Mouse (Mus musculus) bone marrow macrophage, adult 2 months (primary cell): ENCODE data around the gene Tut4. TPM values are rescaled to one million over a fixed set of nuclear protein-coding genes. Genes with fewer than 3 reads are reported as not detected.

Source experiments
- H3K27ac ChIP-seq: 2 replicates; pipeline ENCODE4 v1.5.1; 2012; ENCODE audit warnings: low read depth, low read length; ENCODE audit not compliant: insufficient read depth
- H3K4me1 ChIP-seq: 2 replicates; pipeline ENCODE4 v1.6.1; 2012; ENCODE audit warnings: low read length; ENCODE audit not compliant: control insufficient read depth, insufficient read depth
- H3K4me3 ChIP-seq: 2 replicates; pipeline ENCODE4 v1.5.1; 2012; ENCODE audit warnings: mild to moderate bottlenecking, low read length, moderate library complexity; ENCODE audit not compliant: insufficient read depth
- CTCF ChIP-seq: IDR thresholded peaks from 2 replicates; pipeline ENCODE4 v1.5.1; 2012; ENCODE audit warnings: low read depth, mild to moderate bottlenecking, low read length, moderate library complexity
- POLR2A ChIP-seq: IDR thresholded peaks from 2 replicates; pipeline ENCODE4 v1.6.1; 2012; ENCODE audit warnings: mild to moderate bottlenecking, low read depth, low read length, borderline replicate concordance
- polyA plus RNA-seq: library from polyadenylated mRNA; stranded (reverse); fragments of >200 nt; gene quantifications from 2 replicates; pipeline ENCODE4 v1.2.4, GENCODE M21; 2012; ENCODE audit not compliant: missing spikeins, insufficient read depth, insufficient read length

Tut4 gene
- polyA plus RNA-seq, 1 experiment = 37.6 TPM

DNA sequence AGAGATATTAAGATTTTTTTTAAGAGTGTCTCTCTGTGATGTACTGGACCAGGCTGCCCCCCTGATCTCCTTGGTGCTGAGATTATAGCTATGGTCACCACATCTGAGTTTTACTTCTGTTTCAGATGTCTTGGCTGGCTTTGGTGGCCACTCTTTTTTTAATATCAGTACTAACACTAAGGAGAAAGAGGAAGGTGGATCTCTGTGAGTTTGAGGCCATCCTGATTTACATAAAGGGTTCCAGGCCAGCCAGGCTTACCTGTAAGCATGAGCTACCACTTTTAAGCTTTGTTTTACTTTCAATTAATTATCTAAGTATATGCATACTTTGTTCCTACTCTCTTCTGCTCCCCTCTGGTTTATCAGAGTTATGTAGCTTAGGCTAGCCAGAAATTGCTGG is 23.6 kb downstream of the Tut4 start:
- TF ChIP-seq POLR2A (no peak), CTCF (no peak)

DNA sequence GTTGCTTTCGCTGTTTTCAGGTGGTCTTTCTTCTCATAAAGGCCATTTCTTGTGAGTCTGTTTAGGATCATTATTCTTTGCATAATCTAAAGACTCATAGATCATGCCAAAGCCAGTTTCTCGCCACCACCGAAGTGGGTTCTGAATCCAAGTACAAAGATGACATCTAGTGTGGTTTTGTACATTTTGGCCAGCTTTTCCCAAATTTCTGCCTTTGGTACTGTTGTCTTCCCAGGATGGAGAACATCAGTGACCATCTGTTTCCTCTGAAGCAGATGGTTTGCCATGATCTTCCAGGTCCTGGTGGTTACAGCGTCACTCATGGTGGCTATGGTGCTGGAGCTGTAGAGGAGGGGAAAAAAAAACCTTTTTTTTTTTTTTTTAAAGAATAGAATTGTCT is 25.0 kb downstream of the Tut4 start:
- TF ChIP-seq CTCF = no peak
- TF ChIP-seq POLR2A = no peak
- no peaks in the 10 kb centered on the region for H3K4me1 ChIP-seq
- no peak overlapping the region for H3K4me3 ChIP-seq
- H3K27ac ChIP-seq = no peak overlapping the region

More for the DNA sequence above, 23.6 kb downstream of the Tut4 start:
- no peak overlapping the region for H3K4me3 ChIP-seq
- H3K27ac ChIP-seq = no peak overlapping the region
- H3K4me1 ChIP-seq = no peaks in the 10 kb centered on the region

DNA sequence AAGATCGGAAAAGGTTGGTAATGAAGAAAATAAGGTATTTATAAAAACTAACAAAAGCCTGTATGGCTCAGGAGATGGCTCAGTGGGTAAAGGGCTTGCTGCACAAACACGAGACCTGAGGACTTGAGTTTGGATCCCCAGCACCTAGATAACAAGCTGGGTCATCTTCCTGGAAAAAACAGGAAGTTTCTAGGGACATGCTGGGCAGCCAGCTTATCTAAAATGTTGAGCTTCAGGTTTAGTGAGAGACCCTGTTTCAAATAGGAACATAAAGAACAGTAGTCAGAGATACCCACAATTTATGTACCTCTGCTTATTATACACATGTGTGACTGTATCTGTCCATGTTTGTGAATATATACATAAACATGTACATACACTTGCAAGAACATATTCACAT is 43.8 kb downstream of the Tut4 start:
- TF ChIP-seq POLR2A = no peak
- TF ChIP-seq CTCF = no peak
- Histone ChIP-seq H3K27ac (no peak overlapping the region), H3K4me3 (no peak overlapping the region), H3K4me1 (no peaks in the 10 kb centered on the region)

DNA sequence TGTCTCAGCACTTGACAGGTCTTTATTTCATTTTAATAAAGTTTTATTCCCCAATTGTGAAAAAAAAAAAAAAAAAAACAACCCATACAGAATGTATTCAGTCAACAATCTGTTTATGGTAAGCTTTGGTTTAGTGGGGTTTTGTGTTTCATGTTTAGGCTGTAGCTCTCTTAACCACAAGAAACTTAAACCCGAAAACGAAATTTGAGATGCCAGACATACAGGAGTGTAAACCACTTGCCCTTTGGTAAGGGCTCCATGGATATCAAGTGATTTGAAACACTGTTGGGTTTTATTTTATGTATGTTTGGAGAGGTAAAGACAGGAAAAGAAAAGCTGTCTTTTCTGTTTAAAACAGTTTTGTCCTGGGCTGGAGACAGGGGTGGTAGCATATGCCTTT is 80.5 kb downstream of the Tut4 start:
- TF ChIP-seq CTCF (no peak), POLR2A (no peak)
- Histone ChIP-seq H3K27ac (no peak overlapping the region), H3K4me1 (no peaks in the 10 kb centered on the region), H3K4me3 (no peak overlapping the region)

DNA sequence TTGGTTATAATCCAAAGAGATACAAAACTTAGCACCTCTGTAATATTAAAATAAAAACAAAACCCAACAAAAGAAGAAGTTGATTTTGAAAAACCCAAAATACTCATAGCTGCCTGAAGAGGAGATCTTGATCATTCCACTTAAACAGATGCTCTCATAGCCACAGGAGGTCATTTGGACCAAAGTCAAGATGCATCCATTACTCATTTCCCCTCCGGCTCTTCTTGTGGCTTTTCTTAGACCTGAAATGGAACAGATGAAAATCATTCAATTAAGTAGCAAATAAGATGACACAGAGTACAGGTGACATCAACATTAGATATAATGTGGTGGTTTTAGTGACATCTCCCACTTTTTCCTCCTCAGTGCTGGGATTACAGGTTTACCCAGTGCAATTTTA is 105.8 kb downstream of the Tut4 start:
- H3K27ac ChIP-seq = no peak overlapping the region
- no peak overlapping the region for H3K4me3 ChIP-seq
- TF ChIP-seq CTCF = no peak
- no peak for TF ChIP-seq POLR2A
- no peaks in the 10 kb centered on the region for H3K4me1 ChIP-seq

DNA sequence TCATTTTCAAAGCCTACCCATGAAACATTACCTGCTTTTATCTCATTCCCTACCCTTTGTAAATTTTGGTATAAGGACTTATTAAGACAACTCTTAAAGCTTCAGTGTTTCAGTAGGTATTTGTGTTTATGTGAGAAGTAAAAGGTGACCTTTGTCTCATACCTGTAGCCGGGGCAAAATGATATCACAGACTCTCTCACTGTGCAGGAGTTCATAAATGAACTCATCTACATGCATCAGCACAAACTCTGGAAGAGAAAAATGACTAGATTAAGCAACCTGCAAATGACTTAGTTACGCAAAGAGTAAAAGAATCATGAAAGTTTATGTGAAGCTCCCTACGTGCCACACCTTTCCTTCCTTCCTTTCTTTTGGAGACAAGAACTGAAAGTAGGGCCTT is 113.4 kb downstream of the Tut4 start:
- Histone ChIP-seq H3K4me3 (no peak overlapping the region), H3K4me1 (peaks cover 4% of the 10 kb centered on the region), H3K27ac (no peak overlapping the region)
- TF ChIP-seq POLR2A (no peak), CTCF (no peak)

DNA sequence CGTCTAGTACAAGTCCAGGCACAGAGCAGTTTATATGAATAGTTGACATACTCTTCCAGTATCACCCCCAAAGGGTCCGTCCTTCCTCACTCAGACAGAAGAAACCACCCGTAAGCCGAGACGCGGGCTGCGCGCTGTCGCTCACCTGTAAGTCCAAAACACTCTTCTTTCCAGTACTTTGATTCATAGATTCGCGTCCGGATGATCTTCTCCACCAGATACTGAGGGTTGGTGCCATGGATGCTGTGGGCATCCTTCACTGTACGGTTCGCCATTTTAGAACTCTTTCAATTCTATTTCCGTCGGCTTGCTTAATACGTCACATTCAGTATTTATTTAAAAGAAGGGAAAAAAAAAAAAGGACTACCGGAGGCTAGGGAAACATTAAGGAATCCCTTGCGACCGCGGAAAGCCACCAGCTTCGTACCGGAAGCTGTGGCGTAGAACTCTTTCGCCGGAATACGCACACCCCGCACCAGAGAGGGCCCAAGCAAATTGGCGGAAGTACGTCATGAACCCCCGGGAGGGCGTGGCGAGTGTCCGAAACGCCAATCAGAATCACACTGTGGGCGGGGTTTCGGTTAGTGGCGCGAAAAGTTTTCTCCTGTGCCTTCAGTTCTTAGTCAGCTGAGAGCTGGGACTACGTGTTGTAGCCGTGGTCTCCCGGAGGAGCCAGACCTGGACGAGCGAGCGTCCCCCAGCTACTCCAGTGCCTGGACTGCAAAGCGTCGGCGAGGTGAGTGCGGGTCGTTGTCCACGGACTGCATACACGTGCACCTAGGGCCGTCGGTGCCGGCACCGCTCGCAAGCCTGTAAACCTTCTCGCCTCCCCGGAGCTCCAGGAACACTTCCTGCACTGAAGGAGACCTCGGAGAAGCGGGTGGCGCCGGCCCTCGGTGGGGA is 119.9 kb downstream of the Tut4 start, which contains the start of the genes Prpf38a and Orc1:
TSS of gene Prpf38a (minus strand) at position 497 of the 903 bp plus-strand sequence.
TSS of gene Orc1 (plus strand) at position 584 of the 903 bp plus-strand sequence.
- Histone ChIP-seq H3K4me1 (peaks cover 8% of the 10 kb centered on the region), H3K4me3 (peak within 1 kb of the TSS; percentile 76), H3K27ac (peak within 1 kb of the TSS; percentile 42)
- TF ChIP-seq CTCF = no peak

DNA sequence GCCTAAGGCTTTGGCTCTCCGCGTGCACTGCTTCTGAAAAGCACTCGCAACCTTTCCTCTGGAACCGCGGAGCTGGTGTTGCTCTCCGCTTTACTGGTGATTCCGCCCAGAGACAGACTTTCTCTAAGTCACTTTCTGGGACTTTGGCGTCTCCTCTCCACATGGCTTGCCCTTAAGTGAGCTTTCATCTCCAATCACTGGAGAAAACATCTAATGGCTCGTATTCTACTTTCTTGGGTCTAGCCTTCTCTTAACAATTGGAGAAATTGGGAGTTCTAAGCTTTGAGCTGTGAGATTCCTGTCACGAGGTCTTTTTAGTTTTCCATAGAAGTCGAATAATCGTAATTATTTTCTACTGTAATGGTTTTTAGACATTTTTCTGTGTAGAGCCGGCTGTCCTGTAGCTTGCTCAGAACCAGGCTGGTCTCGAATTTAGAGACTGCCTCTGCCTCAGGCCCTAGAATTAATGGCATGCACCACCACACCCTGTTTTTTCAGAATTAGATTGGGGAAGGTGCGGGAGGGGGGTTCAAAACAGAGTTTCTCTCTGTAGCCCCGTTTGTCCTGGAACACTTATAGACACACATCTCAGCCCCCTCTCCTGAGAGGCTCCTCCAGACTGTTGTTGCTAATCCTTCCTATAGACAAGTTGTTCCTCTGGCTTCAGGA is 120.7 kb downstream of the Tut4 start:
- Histone ChIP-seq H3K27ac (0 out of 2 replicates have a peak overlapping the region, but pooled peaks have one; percentile 15), H3K4me3 (peak overlapping the region; percentile 76), H3K4me1 (peaks cover 8% of the 10 kb centered on the region)
- no peak for TF ChIP-seq POLR2A
- no peak for TF ChIP-seq CTCF

DNA sequence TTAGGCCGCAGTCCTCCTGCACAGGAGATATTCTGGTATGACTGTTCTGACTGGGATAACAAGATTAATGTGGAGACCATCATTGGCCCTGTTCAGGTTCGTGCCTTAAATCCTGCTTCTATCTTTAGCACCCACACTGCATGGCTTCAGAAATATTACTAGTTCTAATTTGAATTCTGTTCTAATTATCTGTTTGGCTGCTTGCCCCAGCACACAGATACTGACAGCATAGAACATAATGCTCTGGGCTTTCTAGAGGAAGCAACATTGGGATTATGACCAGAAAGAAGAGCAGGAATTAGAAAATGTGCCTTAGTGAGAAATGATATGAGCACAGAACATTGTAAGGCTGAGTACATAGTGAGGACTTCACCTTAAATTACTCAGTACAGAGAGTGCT is 134.2 kb downstream of the Tut4 start:
- TF ChIP-seq CTCF = no peak
- no peak for TF ChIP-seq POLR2A
- Histone ChIP-seq H3K27ac (no peak overlapping the region), H3K4me1 (peaks cover 10% of the 10 kb centered on the region), H3K4me3 (no peak overlapping the region)

DNA sequence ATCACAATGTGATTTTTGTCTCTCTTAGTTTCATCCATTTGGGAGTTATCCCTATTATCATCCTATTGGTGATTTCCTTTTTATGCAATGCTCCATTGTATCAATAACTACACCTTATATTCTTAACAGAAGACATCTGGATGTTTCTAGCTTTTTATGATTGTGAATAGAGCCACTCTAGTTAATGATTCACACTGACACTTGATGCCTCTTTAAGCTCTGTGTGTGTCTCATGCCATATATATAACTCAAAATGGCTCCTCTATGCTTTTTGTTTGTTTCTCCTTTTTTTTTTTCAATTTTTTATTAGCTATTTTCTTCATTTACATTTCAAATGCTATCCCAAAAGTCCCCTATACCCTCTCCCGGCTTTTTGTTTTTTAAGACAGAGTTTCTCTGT is 136.6 kb downstream of the Tut4 start:
- no peak overlapping the region for H3K27ac ChIP-seq
- H3K4me1 ChIP-seq = peaks cover 6% of the 10 kb centered on the region
- no peak for TF ChIP-seq POLR2A
- TF ChIP-seq CTCF = no peak
- H3K4me3 ChIP-seq = no peak overlapping the region
